13 mouse cellular contexts compared by ENCODE assay signal in the genomic region with DNA sequence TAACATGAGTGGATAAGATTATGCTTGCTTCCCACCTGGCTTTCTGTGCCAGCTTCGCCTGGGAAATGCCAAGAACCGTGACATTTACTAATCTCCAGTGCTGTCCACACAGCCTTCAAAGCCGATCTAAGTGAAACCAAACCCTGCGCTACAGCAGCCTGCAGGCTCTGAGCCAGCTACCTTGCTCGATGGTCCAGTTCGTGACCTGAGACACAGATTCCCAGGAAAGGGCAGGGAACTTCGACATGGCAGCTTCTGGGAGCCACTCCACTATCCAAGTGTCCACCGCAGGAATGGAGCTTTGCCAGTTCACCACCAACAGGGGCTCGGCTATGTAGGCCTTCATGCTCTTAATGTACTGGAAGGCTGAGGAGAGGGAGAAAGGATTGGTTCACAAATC.
DNase-seq lines count a peak whose midpoint lies in the region; TF ChIP-seq lines count a peak whose summit lies in the region.
"Had no signal": no experiment of that assay in that cellular context is flagged by ENCODE, and none has a peak within 500 bp of the region (broad histone marks: within the 10 kb centered on the region; RNA-seq: fewer than 3 reads in every experiment).

No protein-coding gene starts in this region.

- H3K27ac ChIP-seq in kidney, adult 2 months (ENCODE audit: insufficient read depth, low read depth, low read length) = no peak overlapping the region
- H3K27ac ChIP-seq: embryonic facial prominence, embryonic 13.5 days; forebrain, embryonic 12.5 days; liver, embryonic 15.5 days; midbrain, embryonic 10.5 days had no signal

- 42% methylated on average over 9 of the region's 9 CpGs for WGBS in kidney, adult 2 months

- TF ChIP-seq CTCF in kidney, adult 2 months (conservative IDR thresholded peaks at IDR 0.05; ENCODE audit: insufficient read depth, insufficient read length, low read depth, low read length) = no peak

- no peak overlapping the region for H3K4me3 ChIP-seq in kidney, adult 2 months (ENCODE audit: insufficient read depth, low read depth, low read length)
- H3K4me3 ChIP-seq: embryonic facial prominence, embryonic 13.5 days; forebrain, embryonic 12.5 days; liver, embryonic 15.5 days; midbrain, embryonic 10.5 days; myocyte had no signal

- peaks cover 3% of the 10 kb centered on the region; the same call in 1 of the 2 replicates for H3K4me1 ChIP-seq in kidney, adult 2 months (ENCODE audit: control insufficient read depth, insufficient read depth, low read length)
- H3K4me1 ChIP-seq: forebrain, embryonic 12.5 days; liver, embryonic 15.5 days; midbrain, embryonic 10.5 days had no signal

- intact Hi-C loops in heart, postnatal 14 days (cut with DNase I) = no loop called here

- H3K27me3 ChIP-seq in kidney, adult 2 months (replicated peaks; ENCODE audit: control insufficient read depth, insufficient read depth, low read length) = no peaks in the 10 kb centered on the region
- H3K27me3 ChIP-seq: embryonic facial prominence, embryonic 13.5 days; forebrain, embryonic 12.5 days; liver, embryonic 15.5 days had no signal

- TF ChIP-seq POLR2A in kidney, adult 2 months (IDR thresholded peaks at IDR 0.05; ENCODE audit: low read depth, low read length) = no peak

- H3K36me3 ChIP-seq in kidney, adult 2 months (ENCODE audit: control insufficient read depth, insufficient read depth, low read length) = no peaks in the 10 kb centered on the region
- H3K36me3 ChIP-seq: embryonic facial prominence, embryonic 13.5 days; forebrain, embryonic 12.5 days; G1E; liver, embryonic 15.5 days; midbrain, embryonic 10.5 days had no signal

- peak; percentile 81 for DNase-seq in heart, adult 11 months
- no peak for DNase-seq in heart, postnatal 14 days
- DNase-seq in kidney, adult 2 months = peak; percentile 62
- DNase-seq in kidney, postnatal 10 days = no peak
- peak; percentile 68 for DNase-seq in adrenal gland, postnatal 10 days
- DNase-seq in gastrocnemius, postnatal 10 days = peak; percentile 31
- no peak for DNase-seq in spleen, adult 12 weeks (ENCODE audit: low spot score)

Comparison
In these comparisons a context has a peak if more than half of its experiments do, and no peak if none do; other contexts are left out.
1. DNase-seq: peak in heart, adult 11 months (single experiment), kidney, adult 2 months (single experiment), adrenal gland, postnatal 10 days (single experiment) and gastrocnemius, postnatal 10 days (single experiment); none in heart, postnatal 14 days (0 of 2), kidney, postnatal 10 days (single experiment) and spleen, adult 12 weeks (single experiment).